Mouse (Mus musculus) kidney, postnatal 4 days (tissue): ENCODE results near the gene Bicd2.

Experiments used
- DNase-seq, 2 experiments: peaks; one replicate each; pipeline ENCODE4 v3.0.0; 2021; ENCODE audit warnings: mixed read lengths in 2 of 2

Bicd2 gene

GRCm38 (mm10) chr13:49360906-49361406, 19.6 kb downstream of the Bicd2 start:
- no peak for DNase-seq

- no peak for DNase-seq
These were observed 21.0 kb downstream of the Bicd2 start for GRCm38 (mm10) chr13:49362364-49362763.

GRCm38 (mm10) chr13:49362804-49363203, 21.4 kb downstream of the Bicd2 start:
- peak; percentile 40 to 43 for DNase-seq

- DNase-seq: no peak
These were observed 23.3 kb downstream of the Bicd2 start for GRCm38 (mm10) chr13:49364716-49365115.

- no peak for DNase-seq
These were observed 26.5 kb downstream of the Bicd2 start for GRCm38 (mm10) chr13:49367657-49368440.

- no peak for DNase-seq
These were observed 28.0 kb downstream of the Bicd2 start for GRCm38 (mm10) chr13:49369404-49369803.

GRCm38 (mm10) chr13:49370216-49370615, 28.8 kb downstream of the Bicd2 start:
- DNase-seq: peak; percentile 31 to 55

GRCm38 (mm10) chr13:49370916-49371315, 29.5 kb downstream of the Bicd2 start:
- peak; percentile 63 to 70 for DNase-seq

- DNase-seq: peak; percentile 77 to 88
These were observed 30.1 kb downstream of the Bicd2 start for GRCm38 (mm10) chr13:49371428-49371899.

- peak in 1 of 2 experiments; percentile 28 for DNase-seq
These were observed 31.1 kb downstream of the Bicd2 start for GRCm38 (mm10) chr13:49372370-49373060.

GRCm38 (mm10) chr13:49374304-49374703, 32.9 kb downstream of the Bicd2 start:
- no peak for DNase-seq

GRCm38 (mm10) chr13:49374730-49375129, 33.3 kb downstream of the Bicd2 start:
- peak; percentile 59 to 69 for DNase-seq

- DNase-seq: no peak
These were observed 36.2 kb downstream of the Bicd2 start for GRCm38 (mm10) chr13:49377608-49378007.

- no peak for DNase-seq
These were observed 37.9 kb downstream of the Bicd2 start for GRCm38 (mm10) chr13:49379301-49379700.

- peak; percentile 93 to 95 for DNase-seq
These were observed 39.8 kb downstream of the Bicd2 start for GRCm38 (mm10) chr13:49381230-49381629.

GRCm38 (mm10) chr13:49382997-49383396, 41.6 kb downstream of the Bicd2 start:
- no peak for DNase-seq

GRCm38 (mm10) chr13:49384751-49385463, 43.5 kb downstream of the Bicd2 start:
- DNase-seq: peak; percentile 67 to 76

GRCm38 (mm10) chr13:49391374-49391773, 50.0 kb downstream of the Bicd2 start:
- DNase-seq: peak; percentile 42 to 45

GRCm38 (mm10) chr13:49393579-49393978, 52.2 kb downstream of the Bicd2 start:
- DNase-seq: no peak

- no peak for DNase-seq
These were observed 53.6 kb downstream of the Bicd2 start for GRCm38 (mm10) chr13:49394886-49395447.

GRCm38 (mm10) chr13:49396798-49397197, 55.4 kb downstream of the Bicd2 start:
- no peak for DNase-seq

- no peak for DNase-seq
These were observed 56.8 kb downstream of the Bicd2 start for GRCm38 (mm10) chr13:49398191-49398590.

- peak; percentile 51 to 64 for DNase-seq
These were observed 58.8 kb downstream of the Bicd2 start for GRCm38 (mm10) chr13:49400139-49400538.
